In the genomic region with DNA sequence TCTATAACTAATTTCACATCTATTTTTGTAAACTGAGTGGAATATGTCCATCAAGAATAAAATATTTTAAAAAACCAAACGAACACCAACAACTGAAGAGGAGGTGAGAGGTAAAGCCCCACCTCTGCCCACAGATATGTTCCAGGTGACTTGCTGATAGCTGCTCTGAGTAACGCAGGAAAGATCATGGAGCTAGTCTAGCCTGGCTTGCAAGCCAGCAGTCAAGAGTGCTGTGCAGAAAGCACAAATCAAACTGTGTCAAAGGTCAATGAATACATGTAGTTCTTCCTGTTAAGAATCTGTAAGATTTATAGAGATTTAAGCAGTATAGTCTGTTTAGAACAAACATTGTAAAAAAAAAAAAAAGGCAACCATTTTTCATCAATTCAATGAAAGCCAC, we compare ENCODE assay signal across 31 mouse cellular contexts.
"Had no signal": no experiment of that assay in that cellular context is flagged by ENCODE, and none has a peak within 500 bp of the region (broad histone marks: within the 10 kb centered on the region; RNA-seq: fewer than 3 reads in every experiment).

No protein-coding gene starts in this region.

- H3K4me1 ChIP-seq: limb, embryonic 10.5 days; limb, embryonic 12.5 days; limb, embryonic 13.5 days; limb, embryonic 15.5 days; liver, embryonic 15.5 days; lung, embryonic 15.5 days; midbrain, embryonic 10.5 days; midbrain, embryonic 12.5 days; midbrain, embryonic 13.5 days; midbrain, embryonic 15.5 days had no signal

- H3K9ac ChIP-seq: limb, embryonic 12.5 days; limb, embryonic 13.5 days; limb, embryonic 15.5 days; liver, embryonic 13.5 days; liver, embryonic 14.5 days; liver, embryonic 15.5 days; liver, postnatal 0 days; lung, embryonic 14.5 days; lung, embryonic 15.5 days; midbrain, embryonic 12.5 days; midbrain, embryonic 13.5 days; midbrain, embryonic 15.5 days had no signal

- H3K27ac ChIP-seq: left cerebral cortex, adult 2 months; limb, embryonic 10.5 days; limb, embryonic 12.5 days; limb, embryonic 13.5 days; limb, embryonic 15.5 days; liver, embryonic 13.5 days; liver, embryonic 14.5 days; liver, embryonic 15.5 days; lung, embryonic 15.5 days; macrophage; midbrain, embryonic 10.5 days; midbrain, embryonic 12.5 days; midbrain, embryonic 13.5 days; midbrain, embryonic 15.5 days had no signal

- H3K4me3 ChIP-seq: left cerebral cortex, adult 2 months; limb, embryonic 10.5 days; limb, embryonic 12.5 days; limb, embryonic 13.5 days; limb, embryonic 15.5 days; liver, embryonic 13.5 days; liver, embryonic 15.5 days; lung, embryonic 15.5 days; megakaryocyte, embryonic 14.5 days; midbrain, embryonic 10.5 days; midbrain, embryonic 12.5 days; midbrain, embryonic 13.5 days; midbrain, embryonic 15.5 days; myocyte had no signal

- H3K9me3 ChIP-seq: limb, embryonic 10.5 days; limb, embryonic 12.5 days; limb, embryonic 13.5 days; limb, embryonic 15.5 days; liver, embryonic 13.5 days; liver, embryonic 15.5 days; lung, embryonic 15.5 days; megakaryocyte, embryonic 14.5 days; midbrain, embryonic 10.5 days; midbrain, embryonic 12.5 days; midbrain, embryonic 13.5 days; midbrain, embryonic 15.5 days had no signal

- H3K4me2 ChIP-seq: limb, embryonic 12.5 days; limb, embryonic 13.5 days; limb, embryonic 15.5 days; liver, embryonic 11.5 days; liver, embryonic 13.5 days; liver, embryonic 15.5 days; lung, embryonic 14.5 days; lung, embryonic 15.5 days; midbrain, embryonic 11.5 days; midbrain, embryonic 12.5 days; midbrain, embryonic 13.5 days; midbrain, embryonic 15.5 days had no signal

- ATAC-seq: liver, postnatal 0 days; lung, postnatal 0 days; midbrain, embryonic 13.5 days; midbrain, embryonic 15.5 days; midbrain, embryonic 16.5 days had no signal

- DNase-seq: left cerebral cortex, postnatal 4 days; liver; liver, embryonic 13.5 days; liver, postnatal 0 days; lung, adult 18-20 months; lung, adult 2 months; lung, embryonic 14.5 days; lung, postnatal 10 days; lung, postnatal 14 days; lung, postnatal 36 days; lung, postnatal 4 days; midbrain, embryonic 14.5 days had no signal

- H3K27me3 ChIP-seq: limb, embryonic 12.5 days; limb, embryonic 13.5 days; limb, embryonic 15.5 days; liver, embryonic 13.5 days; liver, embryonic 15.5 days; lung, embryonic 15.5 days; megakaryocyte, embryonic 14.5 days; midbrain, embryonic 12.5 days; midbrain, embryonic 13.5 days; midbrain, embryonic 15.5 days had no signal
